Mouse (Mus musculus) limb, embryonic 15.5 days (tissue): ENCODE results near the gene Polr2i. TPM values are rescaled to one million over a fixed set of nuclear protein-coding genes. Genes with fewer than 3 reads are reported as not detected.
"Not testable (repeated sequence)": the region's sequence is repeated elsewhere in the genome, so short reads cannot be mapped to it uniquely, and the experiment has no call there.

Experiments used
- ATAC-seq: fragments of 200-750 bp; cut with Nextera tagmentation; 2 replicates; pipeline ENCODE4 v1.8.0; 2017; ENCODE audit warnings: low read depth, moderate TSS enrichment; ENCODE audit not compliant: insufficient number of reproducible peaks, low FRiP score, low TSS enrichment
- H3K27ac ChIP-seq: fragments of 300-500 bp; sonication (generic); 2 replicates; pipeline ENCODE4 v1.5.1; 2015; ENCODE audit warnings: moderate library complexity, mild to moderate bottlenecking, inconsistent platforms
- H3K27me3 ChIP-seq: fragments of 300-500 bp; sonication (generic); 2 replicates; pipeline ENCODE4 v1.6.1; 2015; ENCODE audit warnings: inconsistent platforms
- H3K36me3 ChIP-seq: fragments of 300-500 bp; sonication (generic); 2 replicates; pipeline ENCODE4 v1.6.1; 2015; ENCODE audit warnings: inconsistent platforms
- H3K4me1 ChIP-seq: fragments of 300-500 bp; sonication (generic); 2 replicates; pipeline ENCODE4 v1.6.1; 2015; ENCODE audit warnings: inconsistent platforms
- H3K4me2 ChIP-seq: fragments of 300-500 bp; sonication (generic); 2 replicates; pipeline ENCODE4 v1.6.1; 2015; ENCODE audit warnings: mild to moderate bottlenecking, inconsistent platforms
- H3K4me3 ChIP-seq: fragments of 300-500 bp; sonication (generic); 2 replicates; pipeline ENCODE4 v1.5.1; 2015; ENCODE audit warnings: mild to moderate bottlenecking, inconsistent platforms
- H3K9ac ChIP-seq: fragments of 300-500 bp; sonication (generic); 2 replicates; pipeline ENCODE4 v1.6.1; 2015; ENCODE audit warnings: inconsistent platforms
- H3K9me3 ChIP-seq: fragments of 300-500 bp; sonication (generic); 2 replicates; pipeline ENCODE4 v1.6.1; 2016; ENCODE audit warnings: inconsistent platforms
- WGBS: fragments of 180-500 bp; shearing (Covaris S2); methylation state at CpG from one replicate; pipeline ENCODE4 v1.1.7; 2015; 5-methylcytosine and 5-hydroxymethylcytosine counted together
- polyA plus RNA-seq: library from polyadenylated mRNA; unstranded; fragments of >200 nt; fragmentation: Nextera tagmentation; extraction: Ambion mirVana; gene quantifications from 2 replicates; pipeline ENCODE4 v1.2.1, GENCODE M21; 2015

The Polr2i gene
- polyA plus RNA-seq, 1 experiment from 2014 or later, result 149 TPM

- Histone ChIP-seq H3K4me3 (no peak overlapping the region), H3K4me2 (no peak overlapping the region), H3K4me1 (peaks cover 20% of the 10 kb centered on the region), H3K36me3 (peaks cover 25% of the 10 kb centered on the region), H3K9me3 (no peaks in the 10 kb centered on the region), H3K9ac (no peak overlapping the region), H3K27ac (no peak overlapping the region), H3K27me3 (no peaks in the 10 kb centered on the region)
- ATAC-seq, result no peak
- WGBS, result 94% methylated on average over 15 of the region's 15 CpGs
Measured at GRCm38 (mm10) chr7:30234276-30234858, 2.6 kb downstream of the Polr2i start.

GRCm38 (mm10) chr7:30235091-30235490, 3.3 kb downstream of the Polr2i start:
- no peak overlapping the region for H3K9ac ChIP-seq
- no peak for ATAC-seq

GRCm38 (mm10) chr7:30235625-30236024, 3.9 kb downstream of the Polr2i start, which contains the start of gene Ovol3:
Gene Ovol3 (minus strand): TSS chr7:30235725.
- Histone ChIP-seq H3K27ac (no peak within 1 kb of the TSS), H3K4me2 (no peak within 1 kb of the TSS), H3K4me1 (peaks cover 20% of the 10 kb centered on the region), H3K4me3 (no peak within 1 kb of the TSS), H3K36me3 (peaks cover 25% of the 10 kb centered on the region), H3K27me3 (no peaks in the 10 kb centered on the region), H3K9me3 (no peaks in the 10 kb centered on the region), H3K9ac (no peak within 1 kb of the TSS)
- WGBS, result 75% methylated on average over 4 of the region's 4 CpGs
- no peak for ATAC-seq

More at GRCm38 (mm10) chr7:30235091-30235490, 3.3 kb downstream of the Polr2i start:
- H3K9me3 ChIP-seq, result no peaks in the 10 kb centered on the region
- H3K27ac ChIP-seq, result no peak overlapping the region
- WGBS, result 91% methylated on average over 8 of the region's 8 CpGs
- H3K27me3 ChIP-seq, result no peaks in the 10 kb centered on the region
- no peak overlapping the region for H3K4me2 ChIP-seq
- H3K4me3 ChIP-seq, result no peak overlapping the region
- H3K4me1 ChIP-seq, result peaks cover 20% of the 10 kb centered on the region
- H3K36me3 ChIP-seq, result peaks cover 25% of the 10 kb centered on the region

- 77% methylated on average over 3 of the region's 3 CpGs for WGBS
- H3K4me2 ChIP-seq, H3K27ac ChIP-seq, H3K9ac ChIP-seq, ATAC-seq, H3K9me3 ChIP-seq, H3K4me3 ChIP-seq, H3K27me3 ChIP-seq: not testable (repeated sequence)
- peaks cover 12% of the 10 kb centered on the region for H3K4me1 ChIP-seq
- H3K36me3 ChIP-seq, result peaks cover 25% of the 10 kb centered on the region
Measured at GRCm38 (mm10) chr7:30237374-30237773, 5.6 kb downstream of the Polr2i start.

GRCm38 (mm10) chr7:30251956-30252954, 20.5 kb downstream of the Polr2i start:
- no peaks in the 10 kb centered on the region for H3K9me3 ChIP-seq
- H3K27ac ChIP-seq, result no peak overlapping the region
- no peak overlapping the region for H3K4me2 ChIP-seq
- no peaks in the 10 kb centered on the region for H3K4me1 ChIP-seq
- H3K4me3 ChIP-seq, result no peak overlapping the region
- WGBS, result 75% methylated on average over 12 of the region's 12 CpGs
- 0 out of 2 replicates have a peak, but pooled peaks cover 16% of the 10 kb centered on the region for H3K36me3 ChIP-seq
- no peak for ATAC-seq
- no peak overlapping the region for H3K9ac ChIP-seq
- no peaks in the 10 kb centered on the region for H3K27me3 ChIP-seq

- Histone ChIP-seq H3K9me3 (no peaks in the 10 kb centered on the region), H3K4me3 (no peak overlapping the region), H3K9ac (no peak overlapping the region), H3K27me3 (no peaks in the 10 kb centered on the region), H3K4me1 (no peaks in the 10 kb centered on the region), H3K4me2 (no peak overlapping the region), H3K36me3 (peaks cover 23% of the 10 kb centered on the region; the same call in 1 of the 2 replicates), H3K27ac (no peak overlapping the region)
- WGBS, result 91% methylated on average over 2 of the region's 2 CpGs
- no peak for ATAC-seq
Measured at GRCm38 (mm10) chr7:30265041-30265440, 33.3 kb downstream of the Polr2i start.

- Histone ChIP-seq H3K27ac (no peak overlapping the region), H3K27me3 (no peaks in the 10 kb centered on the region), H3K4me2 (no peak overlapping the region), H3K36me3 (peaks cover 28% of the 10 kb centered on the region), H3K4me3 (no peak overlapping the region), H3K9me3 (no peaks in the 10 kb centered on the region), H3K9ac (no peak overlapping the region), H3K4me1 (no peaks in the 10 kb centered on the region)
- no peak for ATAC-seq
- WGBS, result 98% methylated on average over 5 of the region's 5 CpGs
Measured at GRCm38 (mm10) chr7:30265531-30265930, 33.8 kb downstream of the Polr2i start.

GRCm38 (mm10) chr7:30265935-30266334, 34.2 kb downstream of the Polr2i start:
- no peaks in the 10 kb centered on the region for H3K9me3 ChIP-seq
- no peak overlapping the region for H3K9ac ChIP-seq
- H3K4me2 ChIP-seq, result no peak overlapping the region
- H3K27me3 ChIP-seq, result no peaks in the 10 kb centered on the region
- H3K36me3 ChIP-seq, result peaks cover 30% of the 10 kb centered on the region
- no peak overlapping the region for H3K27ac ChIP-seq
- WGBS, result 93% methylated on average over 7 of the region's 7 CpGs
- H3K4me3 ChIP-seq, result no peak overlapping the region
- H3K4me1 ChIP-seq, result no peaks in the 10 kb centered on the region
- ATAC-seq, result no peak

GRCm38 (mm10) chr7:30266780-30267179, 35.0 kb downstream of the Polr2i start:
- no peak overlapping the region for H3K9ac ChIP-seq
- no peaks in the 10 kb centered on the region for H3K9me3 ChIP-seq
- H3K4me3 ChIP-seq, result no peak overlapping the region
- no peaks in the 10 kb centered on the region for H3K4me1 ChIP-seq
- peaks cover 29% of the 10 kb centered on the region for H3K36me3 ChIP-seq
- H3K27ac ChIP-seq, result no peak overlapping the region
- no peaks in the 10 kb centered on the region for H3K27me3 ChIP-seq
- 80% methylated on average over 3 of the region's 3 CpGs for WGBS
- no peak overlapping the region for H3K4me2 ChIP-seq
- ATAC-seq, result no peak

- Histone ChIP-seq H3K4me2 (no peak overlapping the region), H3K9me3 (no peaks in the 10 kb centered on the region), H3K27ac (no peak overlapping the region), H3K27me3 (no peaks in the 10 kb centered on the region), H3K4me3 (no peak overlapping the region), H3K36me3 (peaks cover 19% of the 10 kb centered on the region; the same call in 1 of the 2 replicates), H3K4me1 (no peaks in the 10 kb centered on the region), H3K9ac (no peak overlapping the region)
- WGBS, result 85% methylated on average over 4 of the region's 4 CpGs
- ATAC-seq, result no peak
Measured at GRCm38 (mm10) chr7:30269641-30270040, 37.9 kb downstream of the Polr2i start.

GRCm38 (mm10) chr7:30274383-30274782, 42.6 kb downstream of the Polr2i start:
- Histone ChIP-seq H3K36me3 (peaks cover 15% of the 10 kb centered on the region; the same call in 1 of the 2 replicates), H3K4me2 (no peak overlapping the region), H3K9me3 (no peaks in the 10 kb centered on the region), H3K27ac (no peak overlapping the region), H3K4me1 (no peaks in the 10 kb centered on the region), H3K4me3 (no peak overlapping the region), H3K27me3 (no peaks in the 10 kb centered on the region), H3K9ac (no peak overlapping the region)
- ATAC-seq, result no peak
- 70% methylated on average over 6 of the region's 6 CpGs for WGBS

GRCm38 (mm10) chr7:30278911-30279310, 47.2 kb downstream of the Polr2i start:
- WGBS, result 40% methylated on average over 2 of the region's 2 CpGs
- no peak overlapping the region for H3K9ac ChIP-seq
- peak overlapping the region; percentile 92; the same call in 1 of the 2 replicates for H3K4me2 ChIP-seq

More at GRCm38 (mm10) chr7:30278911-30279310, 47.2 kb downstream of the Polr2i start:
- Histone ChIP-seq H3K4me3 (no peak overlapping the region), H3K36me3 (no peaks in the 10 kb centered on the region), H3K4me1 (peaks cover 16% of the 10 kb centered on the region), H3K27ac (no peak overlapping the region), H3K27me3 (no peaks in the 10 kb centered on the region), H3K9me3 (no peaks in the 10 kb centered on the region)
- no peak for ATAC-seq
